Mouse (Mus musculus) megakaryocyte, embryonic 14.5 days (primary cell): ENCODE data around the gene Arhgap9.

ENCODE experiments used
- FLI1 ChIP-seq: IDR thresholded peaks from 2 replicates; pipeline ENCODE4 v1.6.1; 2012; ENCODE audit warnings: low read length, inconsistent platforms, mixed read lengths
- GATA1 ChIP-seq: IDR thresholded peaks from 3 replicates; pipeline ENCODE4 v1.6.1; 2012; ENCODE audit warnings: mixed read lengths, low read length, inconsistent platforms, borderline replicate concordance

DNA sequence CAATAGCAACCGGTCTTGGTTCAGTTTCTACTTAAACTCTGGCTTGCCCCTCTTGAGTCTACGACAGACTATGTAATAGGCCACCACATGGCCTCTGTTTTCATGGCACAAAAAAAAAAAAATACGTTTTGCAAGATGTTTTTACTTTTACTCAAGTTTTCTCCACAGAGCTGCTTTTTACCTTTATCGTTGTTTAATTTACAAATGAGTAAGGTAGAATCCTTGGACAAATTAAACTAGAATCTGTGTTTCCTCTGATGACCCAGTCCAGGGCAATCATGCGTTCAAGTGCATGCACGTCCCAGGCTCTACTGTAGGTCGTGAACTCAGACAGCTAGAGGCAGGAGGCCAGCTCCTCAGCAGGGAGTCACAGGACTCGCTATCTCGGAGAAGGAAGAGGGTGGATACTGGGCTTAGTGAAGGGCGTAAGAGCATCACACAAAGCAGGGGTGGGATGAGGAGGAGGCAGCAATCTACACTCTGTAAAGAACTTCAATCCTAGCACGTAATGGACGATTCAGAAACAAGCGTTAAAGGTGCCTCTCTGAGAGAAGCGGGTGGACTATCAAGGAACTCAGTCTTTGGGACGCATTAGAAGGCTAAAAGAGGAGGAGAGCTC lies 32.1 kb upstream of the Arhgap9 start:
- TF ChIP-seq GATA1: no peak
- TF ChIP-seq FLI1: no peak
